Mouse (Mus musculus): ENCODE results near the gene Fam69b.

The Fam69b gene

GRCm38 (mm10) chr2:26628792-26629437 is 658 bp downstream of the Fam69b start:
- DNase-seq (ENCODE audit: low spot score): peak; percentile 43

- no peak for DNase-seq (ENCODE audit: low spot score)
These were observed 4.5 kb downstream of the Fam69b start for GRCm38 (mm10) chr2:26632541-26633395.

GRCm38 (mm10) chr2:26633953-26634530 is 5.8 kb downstream of the Fam69b start:
- DNase-seq (ENCODE audit: low spot score): no peak

GRCm38 (mm10) chr2:26634629-26635488 is 6.6 kb downstream of the Fam69b start:
- no peak for DNase-seq (ENCODE audit: low spot score)

- DNase-seq (ENCODE audit: low spot score): no peak
These were observed 7.5 kb downstream of the Fam69b start for GRCm38 (mm10) chr2:26635489-26636324.

GRCm38 (mm10) chr2:26636325-26636635 is 8.0 kb downstream of the Fam69b start:
- no peak for DNase-seq (ENCODE audit: low spot score)

- no peak for DNase-seq (ENCODE audit: low spot score)
These were observed 9.2 kb downstream of the Fam69b start for GRCm38 (mm10) chr2:26637316-26637932.

- no peak for DNase-seq (ENCODE audit: low spot score)
These were observed 9.8 kb downstream of the Fam69b start for GRCm38 (mm10) chr2:26638039-26638438.

GRCm38 (mm10) chr2:26638572-26638971 is 10.3 kb downstream of the Fam69b start:
- DNase-seq (ENCODE audit: low spot score): no peak

GRCm38 (mm10) chr2:26639083-26639482 is 10.8 kb downstream of the Fam69b start:
- DNase-seq (ENCODE audit: low spot score): peak; percentile 55

GRCm38 (mm10) chr2:26639838-26640830 is 11.9 kb downstream of the Fam69b start:
- peak; percentile 99 for DNase-seq (ENCODE audit: low spot score)

- no peak for DNase-seq (ENCODE audit: low spot score)
These were observed 12.9 kb downstream of the Fam69b start for GRCm38 (mm10) chr2:26641006-26641647.

- DNase-seq (ENCODE audit: low spot score): peak; percentile 78
These were observed 15.7 kb downstream of the Fam69b start for GRCm38 (mm10) chr2:26643942-26644341.

GRCm38 (mm10) chr2:26646643-26647293 is 18.5 kb downstream of the Fam69b start:
- peak; percentile 96 for DNase-seq (ENCODE audit: low spot score)

GRCm38 (mm10) chr2:26654687-26655086 is 26.4 kb downstream of the Fam69b start:
- no peak for DNase-seq (ENCODE audit: low spot score)

- DNase-seq (ENCODE audit: low spot score): no peak
These were observed 29.2 kb downstream of the Fam69b start for GRCm38 (mm10) chr2:26657426-26657825.

GRCm38 (mm10) chr2:26661143-26661752 is 33.0 kb downstream of the Fam69b start:
- peak; percentile 42 for DNase-seq (ENCODE audit: low spot score)
